Mouse (Mus musculus) induced T-regulatory cell, adult 2 months (primary cell): ENCODE data around the gene Actn3.
"Not testable (repeated sequence)": the region's sequence is repeated elsewhere in the genome, so short reads cannot be mapped to it uniquely, and the experiment has no call there.

Source experiments
- DNase-seq: peaks from one replicate; pipeline ENCODE4 v3.0.0-alpha.2; 2012; ENCODE audit warnings: low read depth

Actn3 gene

DNA sequence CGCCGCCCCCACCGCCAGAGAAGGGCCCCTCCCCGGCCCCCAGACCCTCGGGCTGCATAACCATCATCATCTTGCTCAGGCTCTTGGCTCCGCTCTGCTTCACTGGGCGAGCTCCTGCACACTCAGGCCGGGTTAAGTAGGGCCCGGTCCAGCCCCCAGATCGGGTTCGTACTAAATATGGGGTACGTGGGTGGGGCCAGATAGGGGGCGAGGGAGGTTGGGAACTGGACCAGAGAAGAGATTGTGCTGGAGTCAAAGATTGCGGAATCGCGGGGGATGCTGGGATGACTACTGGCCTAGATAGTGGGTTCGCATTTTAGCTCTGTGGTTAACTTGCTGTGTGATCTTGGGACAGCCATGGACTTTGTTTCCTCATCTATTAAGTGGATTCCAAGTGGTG, at the start of gene Actn3:
Actn3 (minus strand) TSS at position 125 of the 400 bp plus-strand sequence.
- no peak for DNase-seq

- no peak for DNase-seq
Measured at GRCm38 (mm10) chr19:4925121-4925860, 47.6 kb upstream of the Actn3 start.

DNA sequence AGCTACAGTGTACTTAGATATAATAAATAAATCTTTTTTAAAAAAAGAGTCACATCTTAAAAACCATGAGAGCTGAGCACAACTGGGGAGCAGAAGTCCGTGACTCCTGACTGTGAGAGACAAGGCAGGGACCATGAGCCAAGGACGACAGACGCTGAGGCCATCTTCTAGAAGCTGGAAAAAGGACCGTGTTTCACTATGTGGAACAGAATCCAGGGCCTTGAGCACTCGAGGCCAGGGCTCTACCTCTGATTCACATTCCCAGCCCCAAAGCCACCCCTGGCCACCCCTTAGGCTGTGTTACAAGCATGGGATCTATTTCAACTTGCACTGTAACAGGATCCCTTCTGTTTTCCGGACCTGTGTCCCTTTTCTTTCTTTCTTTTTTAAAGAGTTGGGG, 41.9 kb upstream of the Actn3 start:
- DNase-seq, result no peak

GRCm38 (mm10) chr19:4916827-4917226, 39.1 kb upstream of the Actn3 start:
- no peak for DNase-seq

DNA sequence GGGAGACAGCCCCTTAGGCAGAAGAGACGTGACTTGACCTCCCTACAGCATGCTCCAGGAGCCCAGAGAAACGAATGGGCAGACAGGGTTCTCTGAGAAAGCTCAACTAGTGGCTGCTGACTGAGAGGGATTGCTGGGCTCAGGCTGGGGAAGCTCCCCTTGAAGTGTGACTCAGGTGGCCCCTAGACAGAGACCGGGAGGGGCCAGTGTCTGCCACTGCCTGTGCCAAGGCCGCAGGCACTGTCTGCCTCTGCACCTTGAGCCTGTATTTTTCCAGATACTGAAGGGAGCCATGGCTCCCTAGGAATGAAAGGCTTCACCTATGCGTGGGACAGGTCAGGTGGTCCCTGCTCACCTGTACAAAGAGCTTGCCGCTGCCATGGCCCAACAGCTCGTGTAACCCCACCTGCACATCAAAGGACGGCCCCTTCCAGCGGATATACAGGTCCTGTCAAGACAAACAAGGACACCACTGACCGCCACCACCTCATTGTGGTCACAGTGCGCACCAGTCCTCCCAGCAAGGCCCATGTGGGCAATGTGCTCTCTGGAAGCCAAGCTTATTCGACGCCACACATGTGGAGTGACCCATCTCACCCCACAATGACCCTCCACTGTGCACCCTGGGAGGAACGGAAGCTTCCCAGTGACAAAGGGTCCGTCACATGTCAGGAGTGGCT, 38.4 kb upstream of the Actn3 start:
- no peak for DNase-seq

GRCm38 (mm10) chr19:4909376-4909775, 31.7 kb upstream of the Actn3 start:
- DNase-seq, result no peak

- peak; percentile 66 for DNase-seq
Measured at GRCm38 (mm10) chr19:4908107-4908506, 30.4 kb upstream of the Actn3 start.

GRCm38 (mm10) chr19:4905979-4906794, 28.5 kb upstream of the Actn3 start, which contains the start of gene Bbs1:
Gene Bbs1, minus strand, starts transcription at chr19:4906628.
- DNase-seq, result peak; percentile 91

DNA sequence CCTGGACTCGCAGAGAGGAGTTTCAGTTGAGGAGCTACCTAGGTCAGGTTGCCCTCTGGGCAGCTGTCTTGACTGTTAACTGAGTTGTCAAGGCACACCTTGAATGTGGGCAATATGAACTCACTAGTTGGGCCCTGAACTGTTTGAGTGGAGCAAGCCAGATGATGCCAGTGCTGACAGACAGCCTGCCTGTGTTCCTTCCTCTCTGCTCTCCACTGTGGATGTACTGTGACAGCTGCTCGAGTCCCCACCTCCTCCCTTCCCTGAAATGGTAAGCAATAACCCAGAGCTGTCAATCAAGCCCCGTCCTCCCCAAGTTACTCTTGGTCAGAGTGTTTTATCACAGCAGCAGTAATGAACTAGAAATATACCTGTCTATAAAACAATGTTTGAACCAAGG, 22.2 kb upstream of the Actn3 start:
- DNase-seq, result no peak

DNA sequence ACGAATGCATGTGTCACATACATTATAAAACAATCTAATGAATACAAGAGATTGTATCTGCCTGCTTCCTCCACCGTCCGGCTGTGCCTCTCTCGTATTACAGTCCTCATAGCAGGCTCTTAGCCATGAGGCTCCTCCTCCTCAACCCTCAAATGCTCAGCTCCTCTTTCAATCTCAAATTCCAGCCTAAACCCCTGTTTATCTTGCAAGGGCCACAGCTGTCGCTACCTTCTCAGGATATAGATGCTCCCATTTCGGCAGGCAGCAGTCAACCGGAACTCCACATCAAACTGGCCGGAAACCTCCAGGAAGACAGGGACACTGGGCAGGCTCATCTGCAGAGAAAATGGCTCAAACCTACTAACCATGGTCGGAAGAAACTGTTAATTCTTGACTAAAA, 21.3 kb upstream of the Actn3 start:
- DNase-seq, result no peak

- no peak for DNase-seq
Measured at GRCm38 (mm10) chr19:4896780-4897520, 19.2 kb upstream of the Actn3 start.

DNA sequence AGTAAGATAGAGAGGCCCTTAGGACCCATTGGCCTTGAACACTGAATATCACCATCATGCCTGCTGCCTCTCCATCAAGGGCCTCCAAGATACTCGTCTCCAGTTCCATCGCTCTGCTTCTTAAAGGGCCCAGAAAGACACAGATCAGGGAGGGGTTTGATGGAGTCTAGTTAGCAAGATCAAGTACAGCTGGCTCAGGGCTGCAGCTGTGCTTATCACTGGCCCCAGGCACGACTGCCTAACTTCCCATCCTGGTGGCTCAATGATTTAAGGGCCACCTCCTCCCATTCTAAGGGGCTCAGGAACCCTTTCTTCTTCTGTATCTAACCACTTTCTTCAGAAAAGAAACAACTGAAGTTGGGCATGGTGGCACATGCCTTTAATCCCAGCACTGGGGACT, 14.1 kb upstream of the Actn3 start:
- no peak for DNase-seq

DNA sequence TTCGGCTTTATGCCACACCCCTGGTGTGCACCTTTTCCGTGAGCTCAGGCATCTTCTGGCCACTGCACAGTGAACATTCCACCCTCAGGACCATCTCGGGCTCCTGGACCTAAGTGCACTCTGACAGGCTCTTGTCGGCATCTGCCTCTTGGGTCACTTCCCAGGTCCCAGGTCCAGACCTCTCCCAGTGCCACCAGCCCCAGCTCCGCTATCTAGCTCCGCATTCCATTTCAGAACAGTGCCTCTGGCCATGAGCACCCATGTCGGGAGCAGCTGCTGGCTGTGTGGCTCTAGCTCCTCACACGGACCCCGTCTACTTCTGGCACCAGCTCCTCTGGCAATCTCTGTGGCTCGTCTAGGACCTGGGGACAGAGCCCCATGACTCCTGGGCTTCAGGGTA, 12.1 kb upstream of the Actn3 start:
- no peak for DNase-seq

DNA sequence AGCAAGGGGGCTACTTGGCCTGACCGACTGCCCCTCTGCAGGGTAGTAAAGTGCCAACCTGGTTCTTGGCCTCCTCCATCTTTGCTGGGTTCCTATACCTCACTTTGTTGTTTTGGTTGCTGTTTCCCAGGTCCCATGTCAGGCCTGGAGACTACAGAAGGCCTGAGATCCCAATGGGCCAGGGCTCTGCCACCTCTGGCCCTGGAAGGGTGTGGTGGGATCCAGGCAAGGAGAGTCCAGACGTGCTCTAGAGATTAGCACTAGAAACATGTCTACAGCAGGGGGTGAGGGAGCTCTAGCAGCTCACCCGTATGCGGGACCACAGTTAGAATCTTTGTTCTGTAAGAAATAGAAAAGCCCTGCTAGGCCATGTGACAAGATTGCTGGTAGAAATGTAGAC, 6.3 kb upstream of the Actn3 start:
- no peak for DNase-seq

DNA sequence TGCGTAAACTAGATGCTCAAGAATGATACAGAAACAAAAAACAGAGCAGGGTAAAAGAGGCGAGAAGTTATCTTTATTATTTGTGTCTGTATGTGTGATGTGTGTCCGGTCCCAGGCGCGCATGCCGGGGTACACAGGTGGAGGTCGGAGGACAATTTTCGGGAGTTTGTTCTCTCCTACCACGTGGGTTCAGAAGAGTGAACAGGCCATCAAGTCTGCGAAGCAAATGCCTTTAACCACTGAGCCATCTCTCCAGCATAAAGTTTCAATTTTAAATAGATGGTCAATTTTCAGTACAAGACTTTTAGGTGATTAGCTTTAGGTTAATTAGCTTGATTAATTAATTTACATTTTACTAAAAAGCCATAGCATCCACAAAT, 1.6 kb upstream of the Actn3 start:
- DNase-seq, result no peak

DNA sequence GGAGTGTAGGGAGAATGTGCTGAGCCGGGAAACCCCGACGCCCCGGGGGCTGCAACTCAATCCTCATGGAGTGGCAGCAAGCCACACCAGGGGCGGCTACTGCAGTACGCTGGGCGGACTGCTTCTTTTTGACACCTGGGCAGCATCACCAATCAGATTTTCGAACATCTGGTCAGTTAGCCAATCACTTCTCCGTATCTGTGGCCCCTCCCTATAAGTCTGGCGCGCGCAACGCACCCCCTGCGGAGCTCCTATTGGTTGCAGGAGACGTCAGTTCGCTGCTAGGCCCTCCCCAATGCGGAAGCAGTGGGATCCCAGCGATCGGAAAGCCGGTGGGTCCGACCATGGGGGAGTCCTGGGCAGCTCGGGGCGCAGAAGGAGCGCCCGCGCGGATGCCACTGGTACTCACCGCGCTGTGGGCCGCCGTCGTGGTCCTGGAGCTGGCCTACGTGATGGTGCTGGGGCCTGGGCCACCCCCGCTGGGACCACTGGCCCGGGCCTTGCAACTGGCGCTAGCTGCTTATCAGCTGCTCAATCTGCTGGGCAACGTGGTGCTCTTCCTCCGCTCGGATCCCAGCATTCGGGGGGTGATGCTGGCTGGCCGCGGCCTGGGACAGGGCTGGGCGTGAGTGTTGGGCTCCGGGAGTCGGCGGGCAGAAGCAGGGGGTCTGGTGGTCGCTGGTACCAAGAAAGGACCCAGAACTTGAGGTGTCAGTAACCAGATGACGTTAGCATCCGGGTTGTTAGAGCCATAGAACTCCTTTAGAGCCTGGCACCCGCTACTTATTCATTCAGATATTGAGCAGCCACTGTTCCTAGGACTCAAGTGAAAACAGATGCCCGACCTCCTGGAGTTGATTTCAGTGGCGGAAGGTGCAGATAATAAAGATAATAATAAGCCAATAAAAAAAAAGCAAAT, 955 bp upstream of the Actn3 start, which contains the start of gene Zdhhc24:
Zdhhc24 (plus strand) TSS at position 264 of the 919 bp plus-strand sequence.
- peak; percentile 97 for DNase-seq

- DNase-seq, result no peak
Measured at GRCm38 (mm10) chr19:4876755-4877154, 954 bp downstream of the Actn3 start.

- no peak for DNase-seq
Measured at GRCm38 (mm10) chr19:4876241-4876640, 1.5 kb downstream of the Actn3 start.

DNA sequence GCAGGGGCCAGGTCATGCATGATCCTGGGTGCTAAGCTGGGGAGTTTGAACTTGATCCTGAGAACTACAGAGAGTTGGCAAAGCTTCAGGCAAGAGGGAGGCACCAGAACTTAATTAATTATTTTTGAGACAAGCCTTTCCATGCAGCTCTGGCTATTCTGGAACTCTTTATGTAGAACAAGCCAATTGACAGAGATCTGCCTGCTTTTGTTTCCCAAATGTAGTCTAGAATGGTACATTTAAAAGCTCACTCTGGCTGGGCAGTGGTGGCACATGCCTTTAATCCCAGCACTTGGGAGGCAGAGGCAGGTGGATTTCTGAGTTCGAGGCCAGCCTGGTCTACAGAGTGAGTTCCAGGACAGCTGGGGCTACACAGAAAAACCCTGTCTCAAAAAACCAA, 3.1 kb downstream of the Actn3 start:
- not testable (repeated sequence) for DNase-seq

DNA sequence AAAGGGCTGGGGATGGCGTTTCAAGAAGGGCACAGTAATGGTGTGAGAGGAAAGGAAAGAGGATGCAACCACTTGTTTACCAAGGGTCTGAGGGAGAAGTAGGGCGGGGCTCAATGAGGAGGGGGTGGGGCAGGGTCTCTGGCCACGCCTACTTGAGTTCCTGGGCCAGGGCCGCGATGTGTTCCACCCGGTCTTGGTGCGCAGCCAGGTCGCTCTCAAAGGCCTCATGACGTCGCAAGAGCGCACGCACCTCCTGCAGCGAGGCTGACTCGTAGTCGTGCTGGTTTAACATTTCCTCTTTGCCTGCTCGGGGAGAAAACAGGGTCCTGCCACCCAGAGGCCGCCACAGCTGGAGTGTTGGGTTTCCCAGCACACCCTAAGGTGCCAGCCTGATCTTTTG, 12.6 kb downstream of the Actn3 start:
- peak; percentile 62 for DNase-seq

DNA sequence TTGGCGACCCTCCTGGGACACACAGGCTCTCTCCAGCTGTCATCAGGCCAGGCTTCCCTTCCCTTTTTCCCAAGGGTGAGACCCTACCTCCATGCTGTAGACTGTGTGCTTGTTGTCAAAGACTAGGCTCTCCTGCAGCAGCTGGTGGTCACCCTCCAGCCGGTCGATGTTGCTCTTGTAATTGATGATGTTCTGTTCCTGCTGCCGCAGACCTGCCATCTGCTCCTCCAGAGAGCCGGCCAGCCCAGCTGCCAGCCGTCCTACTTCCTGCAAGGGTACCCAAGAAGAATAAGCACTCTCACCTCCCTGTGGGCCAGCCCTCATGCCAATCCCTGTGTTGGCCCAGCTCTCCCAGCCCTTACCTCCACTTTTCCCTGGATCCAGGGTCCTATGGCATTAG, 14.7 kb downstream of the Actn3 start:
- DNase-seq, result no peak
